Mouse (Mus musculus): ENCODE results near the gene Impdh1. TPM values are rescaled to one million over a fixed set of nuclear protein-coding genes. Genes with fewer than 3 reads are reported as not detected.

Impdh1 gene
- polyA plus RNA-seq, 1 experiment: 16.8 TPM

GRCm38 (mm10) chr6:29246183-29246582 is 30.0 kb upstream of the Impdh1 start:
- H3K4me3 ChIP-seq (ENCODE audit: insufficient read depth, low read depth, low read length): no peak overlapping the region
- WGBS: 73% methylated on average over 3 of the region's 3 CpGs

GRCm38 (mm10) chr6:29245272-29246120 is 29.3 kb upstream of the Impdh1 start:
- WGBS: 56% methylated on average over 14 of the region's 14 CpGs
- Histone ChIP-seq H3K36me3 (ENCODE audit: control insufficient read depth, insufficient read depth, low read length) (no peaks in the 10 kb centered on the region), H3K27me3 (replicated peaks; ENCODE audit: control insufficient read depth, insufficient read depth, low read length) (no peaks in the 10 kb centered on the region), H3K27ac (ENCODE audit: insufficient read depth, low read depth, low read length) (no peak overlapping the region), H3K4me3 (ENCODE audit: insufficient read depth, low read depth, low read length) (no peak overlapping the region), H3K4me1 (ENCODE audit: control insufficient read depth, insufficient read depth, low read length) (no peaks in the 10 kb centered on the region)
- TF ChIP-seq CTCF (conservative IDR thresholded peaks at IDR 0.05; ENCODE audit: insufficient read depth, insufficient read length, low read depth, low read length): no peak
- TF ChIP-seq POLR2A (IDR thresholded peaks at IDR 0.05; ENCODE audit: low read depth, low read length): no peak
- no peak for DNase-seq

More at GRCm38 (mm10) chr6:29246183-29246582, 30.0 kb upstream of the Impdh1 start:
- TF ChIP-seq POLR2A (IDR thresholded peaks at IDR 0.05; ENCODE audit: low read depth, low read length) (no peak), CTCF (conservative IDR thresholded peaks at IDR 0.05; ENCODE audit: insufficient read depth, insufficient read length, low read depth, low read length) (no peak)
- no peak overlapping the region for H3K27ac ChIP-seq (ENCODE audit: insufficient read depth, low read depth, low read length)
- H3K27me3 ChIP-seq (replicated peaks; ENCODE audit: control insufficient read depth, insufficient read depth, low read length): no peaks in the 10 kb centered on the region
- H3K4me1 ChIP-seq (ENCODE audit: control insufficient read depth, insufficient read depth, low read length): no peaks in the 10 kb centered on the region
- no peak for DNase-seq
- no peaks in the 10 kb centered on the region for H3K36me3 ChIP-seq (ENCODE audit: control insufficient read depth, insufficient read depth, low read length)

- Histone ChIP-seq H3K4me3 (ENCODE audit: insufficient read depth, low read depth, low read length) (no peak overlapping the region), H3K27ac (ENCODE audit: insufficient read depth, low read depth, low read length) (no peak overlapping the region), H3K27me3 (replicated peaks; ENCODE audit: control insufficient read depth, insufficient read depth, low read length) (no peaks in the 10 kb centered on the region), H3K36me3 (ENCODE audit: control insufficient read depth, insufficient read depth, low read length) (no peaks in the 10 kb centered on the region), H3K4me1 (ENCODE audit: control insufficient read depth, insufficient read depth, low read length) (no peaks in the 10 kb centered on the region)
- TF ChIP-seq POLR2A (IDR thresholded peaks at IDR 0.05; ENCODE audit: low read depth, low read length) (no peak), CTCF (conservative IDR thresholded peaks at IDR 0.05; ENCODE audit: insufficient read depth, insufficient read length, low read depth, low read length) (no peak)
- WGBS: 76% methylated on average over 1 of the region's 1 CpGs
- DNase-seq: no peak
Measured at GRCm38 (mm10) chr6:29242265-29242664, 26.1 kb upstream of the Impdh1 start.

- Histone ChIP-seq H3K27ac (ENCODE audit: insufficient read depth, low read depth, low read length) (no peak overlapping the region), H3K27me3 (replicated peaks; ENCODE audit: control insufficient read depth, insufficient read depth, low read length) (no peaks in the 10 kb centered on the region), H3K4me3 (ENCODE audit: insufficient read depth, low read depth, low read length) (no peak overlapping the region), H3K36me3 (ENCODE audit: control insufficient read depth, insufficient read depth, low read length) (no peaks in the 10 kb centered on the region), H3K4me1 (ENCODE audit: control insufficient read depth, insufficient read depth, low read length) (no peaks in the 10 kb centered on the region)
- DNase-seq: no peak
- TF ChIP-seq CTCF (conservative IDR thresholded peaks at IDR 0.05; ENCODE audit: insufficient read depth, insufficient read length, low read depth, low read length) (peak; percentile 34; the same call in 1 of the 2 replicates), POLR2A (IDR thresholded peaks at IDR 0.05; ENCODE audit: low read depth, low read length) (no peak)
- WGBS: 50% methylated on average over 2 of the region's 2 CpGs
Measured at GRCm38 (mm10) chr6:29241697-29242096, 25.5 kb upstream of the Impdh1 start.

GRCm38 (mm10) chr6:29240806-29241205 is 24.6 kb upstream of the Impdh1 start:
- Histone ChIP-seq H3K27ac (ENCODE audit: insufficient read depth, low read depth, low read length) (no peak overlapping the region), H3K4me3 (ENCODE audit: insufficient read depth, low read depth, low read length) (no peak overlapping the region), H3K27me3 (replicated peaks; ENCODE audit: control insufficient read depth, insufficient read depth, low read length) (no peaks in the 10 kb centered on the region), H3K36me3 (ENCODE audit: control insufficient read depth, insufficient read depth, low read length) (no peaks in the 10 kb centered on the region), H3K4me1 (ENCODE audit: control insufficient read depth, insufficient read depth, low read length) (no peaks in the 10 kb centered on the region)
- TF ChIP-seq CTCF (conservative IDR thresholded peaks at IDR 0.05; ENCODE audit: insufficient read depth, insufficient read length, low read depth, low read length): peak; percentile 58
- TF ChIP-seq POLR2A (IDR thresholded peaks at IDR 0.05; ENCODE audit: low read depth, low read length): no peak
- peak; percentile 47 for DNase-seq
- 53% methylated on average over 2 of the region's 2 CpGs for WGBS

GRCm38 (mm10) chr6:29234272-29234671 is 18.1 kb upstream of the Impdh1 start:
- peak; percentile 14 for DNase-seq
- Histone ChIP-seq H3K4me1 (ENCODE audit: control insufficient read depth, insufficient read depth, low read length) (no peaks in the 10 kb centered on the region), H3K27ac (ENCODE audit: insufficient read depth, low read depth, low read length) (no peak overlapping the region), H3K36me3 (ENCODE audit: control insufficient read depth, insufficient read depth, low read length) (no peaks in the 10 kb centered on the region), H3K4me3 (ENCODE audit: insufficient read depth, low read depth, low read length) (no peak overlapping the region), H3K27me3 (replicated peaks; ENCODE audit: control insufficient read depth, insufficient read depth, low read length) (no peaks in the 10 kb centered on the region)
- 20% methylated on average over 8 of the region's 8 CpGs for WGBS
- TF ChIP-seq POLR2A (IDR thresholded peaks at IDR 0.05; ENCODE audit: low read depth, low read length) (no peak), CTCF (conservative IDR thresholded peaks at IDR 0.05; ENCODE audit: insufficient read depth, insufficient read length, low read depth, low read length) (peak; percentile 89)

- WGBS: 74% methylated on average over 3 of the region's 3 CpGs
- Histone ChIP-seq H3K27ac (ENCODE audit: insufficient read depth, low read depth, low read length) (no peak overlapping the region), H3K4me3 (ENCODE audit: insufficient read depth, low read depth, low read length) (no peak overlapping the region), H3K4me1 (ENCODE audit: control insufficient read depth, insufficient read depth, low read length) (no peaks in the 10 kb centered on the region), H3K27me3 (replicated peaks; ENCODE audit: control insufficient read depth, insufficient read depth, low read length) (no peaks in the 10 kb centered on the region), H3K36me3 (ENCODE audit: control insufficient read depth, insufficient read depth, low read length) (no peaks in the 10 kb centered on the region)
- DNase-seq: no peak
- TF ChIP-seq POLR2A (IDR thresholded peaks at IDR 0.05; ENCODE audit: low read depth, low read length): no peak
- no peak for TF ChIP-seq CTCF (conservative IDR thresholded peaks at IDR 0.05; ENCODE audit: insufficient read depth, insufficient read length, low read depth, low read length)
Measured at GRCm38 (mm10) chr6:29233710-29234109, 17.5 kb upstream of the Impdh1 start.
